Mouse (Mus musculus) macrophage (primary cell): ENCODE data around the gene Sgms1. TPM values are rescaled to one million over a fixed set of nuclear protein-coding genes. Genes with fewer than 3 reads are reported as not detected.

Experiments used
- H3K27ac ChIP-seq: fragments of 350-480 bp; formaldehyde crosslinking; 2 replicates; pipeline ENCODE4 v1.9.0; 2021
- H3K36me3 ChIP-seq: fragments of 350-480 bp; formaldehyde crosslinking; 2 replicates; pipeline ENCODE4 v1.9.0; 2021; ENCODE audit errors: inconsistent target
- H3K4me3 ChIP-seq: fragments of 350-480 bp; formaldehyde crosslinking; 2 replicates; pipeline ENCODE4 v1.9.0; 2021; ENCODE audit errors: inconsistent target
- H3K79me2 ChIP-seq: fragments of 350-480 bp; formaldehyde crosslinking; 2 replicates; pipeline ENCODE4 v1.9.0; 2021; ENCODE audit errors: inconsistent target
- WGBS: methylation state at CpG from one replicate; pipeline ENCODE4 v1.1.7; 2026; ENCODE audit warnings: inconsistent platforms; ENCODE audit not compliant: missing documents; 5-methylcytosine and 5-hydroxymethylcytosine counted together
- polyA plus RNA-seq: library from polyadenylated mRNA; stranded (reverse); fragments of 250-400 nt; gene quantifications from 3 replicates; pipeline ENCODE4 v1.2.4, GENCODE M21; 2018; ENCODE audit warnings: inconsistent platforms

Gene Sgms1
- polyA plus RNA-seq, 1 experiment from 2014 or later = 20.7 TPM

- 84% methylated on average over 2 of the region's 2 CpGs for WGBS
- Histone ChIP-seq H3K36me3 (no peaks in the 10 kb centered on the region), H3K27ac (no peak overlapping the region), H3K79me2 (no peaks in the 10 kb centered on the region), H3K4me3 (no peak overlapping the region)
These were observed 168.5 kb downstream of the Sgms1 start for GRCm38 (mm10) chr19:32220991-32221390.

- Histone ChIP-seq H3K4me3 (no peak overlapping the region), H3K79me2 (no peaks in the 10 kb centered on the region), H3K27ac (no peak overlapping the region), H3K36me3 (no peaks in the 10 kb centered on the region)
- 95% methylated on average over 2 of the region's 2 CpGs for WGBS
These were observed 172.8 kb downstream of the Sgms1 start for GRCm38 (mm10) chr19:32216710-32217109.

- 58% methylated on average over 12 of the region's 12 CpGs for WGBS
- H3K27ac ChIP-seq = peak overlapping the region; percentile 37
- H3K4me3 ChIP-seq = no peak overlapping the region
- no peaks in the 10 kb centered on the region for H3K36me3 ChIP-seq
- peaks cover 5% of the 10 kb centered on the region for H3K79me2 ChIP-seq
These were observed 174.4 kb downstream of the Sgms1 start for GRCm38 (mm10) chr19:32214905-32215806.

GRCm38 (mm10) chr19:32213577-32213976, 175.9 kb downstream of the Sgms1 start:
- Histone ChIP-seq H3K4me3 (no peak overlapping the region), H3K27ac (no peak overlapping the region), H3K79me2 (peaks cover 14% of the 10 kb centered on the region), H3K36me3 (no peaks in the 10 kb centered on the region)
- 88% methylated on average over 3 of the region's 3 CpGs for WGBS

GRCm38 (mm10) chr19:32211293-32211585, 178.3 kb downstream of the Sgms1 start:
- H3K79me2 ChIP-seq = peaks cover 14% of the 10 kb centered on the region
- H3K27ac ChIP-seq = peak overlapping the region; percentile 76
- H3K4me3 ChIP-seq = peak overlapping the region; percentile 77
- H3K36me3 ChIP-seq = no peaks in the 10 kb centered on the region

- 2% methylated on average over 34 of the region's 34 CpGs for WGBS
- H3K79me2 ChIP-seq = peaks cover 14% of the 10 kb centered on the region
- H3K27ac ChIP-seq = peak overlapping the region; percentile 76
- H3K4me3 ChIP-seq = peak overlapping the region; percentile 77
- no peaks in the 10 kb centered on the region for H3K36me3 ChIP-seq
These were observed 178.8 kb downstream of the Sgms1 start for GRCm38 (mm10) chr19:32210450-32211292.

- Histone ChIP-seq H3K79me2 (peaks cover 14% of the 10 kb centered on the region), H3K36me3 (no peaks in the 10 kb centered on the region), H3K4me3 (peak overlapping the region; percentile 77), H3K27ac (peak overlapping the region; percentile 76)
- WGBS = 0% methylated on average over 5 of the region's 5 CpGs
These were observed 179.4 kb downstream of the Sgms1 start for GRCm38 (mm10) chr19:32210099-32210449.

- no peak overlapping the region for H3K27ac ChIP-seq
- H3K36me3 ChIP-seq = no peaks in the 10 kb centered on the region
- WGBS = 78% methylated on average over 12 of the region's 12 CpGs
- peaks cover 54% of the 10 kb centered on the region for H3K79me2 ChIP-seq
- no peak overlapping the region for H3K4me3 ChIP-seq
These were observed 187.1 kb downstream of the Sgms1 start for GRCm38 (mm10) chr19:32202131-32203114.

- H3K79me2 ChIP-seq = peaks cover 78% of the 10 kb centered on the region
- no peaks in the 10 kb centered on the region for H3K36me3 ChIP-seq
- no peak overlapping the region for H3K4me3 ChIP-seq
- WGBS = 78% methylated on average over 4 of the region's 4 CpGs
- H3K27ac ChIP-seq = peak overlapping the region; percentile 10
These were observed 189.5 kb downstream of the Sgms1 start for GRCm38 (mm10) chr19:32199861-32200574.

- Histone ChIP-seq H3K79me2 (peaks cover 87% of the 10 kb centered on the region), H3K36me3 (no peaks in the 10 kb centered on the region), H3K4me3 (no peak overlapping the region), H3K27ac (no peak overlapping the region)
- 98% methylated on average over 5 of the region's 5 CpGs for WGBS
These were observed 190.4 kb downstream of the Sgms1 start for GRCm38 (mm10) chr19:32199133-32199532.

- Histone ChIP-seq H3K36me3 (no peaks in the 10 kb centered on the region), H3K27ac (no peak overlapping the region)
- WGBS = 84% methylated on average over 5 of the region's 7 CpGs
These were observed 190.9 kb downstream of the Sgms1 start for GRCm38 (mm10) chr19:32198494-32199106.

GRCm38 (mm10) chr19:32196976-32197819, 192.3 kb downstream of the Sgms1 start:
- no peak overlapping the region for H3K27ac ChIP-seq
- 0 out of 2 replicates have a peak, but pooled peaks cover 4% of the 10 kb centered on the region for H3K36me3 ChIP-seq
- H3K4me3 ChIP-seq = no peak overlapping the region
- peaks cover 98% of the 10 kb centered on the region for H3K79me2 ChIP-seq
- 77% methylated on average over 15 of the region's 15 CpGs for WGBS

More at GRCm38 (mm10) chr19:32198494-32199106, 190.9 kb downstream of the Sgms1 start:
- Histone ChIP-seq H3K4me3 (no peak overlapping the region), H3K79me2 (peaks cover 92% of the 10 kb centered on the region)
